Mouse (Mus musculus) CH12.LX (cell line): ENCODE data around the gene Irak3.

ENCODE experiments used
- CTCF ChIP-seq, 2 experiments: IDR thresholded peaks in 1 of 2; conservative IDR thresholded peaks in 1 of 2; 2 replicates each; pipeline ENCODE4 v1.5.1; 2011 to 2012; ENCODE audit warnings: low read depth in 2 of 2, low read length in 2 of 2, improper control_type of control experiment in 1 of 2, inconsistent platforms in 1 of 2, mild to moderate bottlenecking in 1 of 2, moderate library complexity in 1 of 2
- POLR2A ChIP-seq: IDR thresholded peaks from 2 replicates; pipeline ENCODE4 v1.6.1; 2011; ENCODE audit warnings: low read depth, mild to moderate bottlenecking, improper control_type of control experiment, low read length
- POLR2AphosphoS2 ChIP-seq: IDR thresholded peaks from 2 replicates; pipeline ENCODE4 v1.6.1; 2011; ENCODE audit warnings: low read depth, low read length, improper control_type of control experiment

GRCm38 (mm10) chr10:120246994-120247750 is 45.2 kb upstream of the Irak3 start:
- TF ChIP-seq POLR2AphosphoS2: no peak
- no peak for TF ChIP-seq POLR2A
- peak; percentile 79 to 80 for TF ChIP-seq CTCF (conservative IDR thresholded peaks at IDR 0.05 in 1 of 2, IDR thresholded peaks at IDR 0.05 in 1 of 2; ENCODE audit: low read depth in 2 of 2, low read length in 2 of 2)
